ENCODE assay signal across 12 mouse cellular contexts in genomic region chr3:130947277-130947606, GRCm38 (mm10).
DNase-seq lines count a peak whose midpoint lies in the region; ATAC-seq lines count a peak whose summit lies in the region.
"Had no signal": no experiment of that assay in that cellular context is flagged by ENCODE, and none has a peak within 500 bp of the region (broad histone marks: within the 10 kb centered on the region; RNA-seq: fewer than 3 reads in every experiment).

No protein-coding gene starts in this region.

- no peak overlapping the region for H3K27ac ChIP-seq in heart, embryonic 11.5 days (ENCODE audit: low read depth, low read length)
- H3K27ac ChIP-seq: limb, embryonic 13.5 days had no signal

- no peaks in the 10 kb centered on the region for H3K36me3 ChIP-seq in heart, embryonic 11.5 days (ENCODE audit: control insufficient read depth, insufficient read depth, low read length)
- H3K36me3 ChIP-seq: limb, embryonic 13.5 days had no signal

- no peaks in the 10 kb centered on the region for H3K4me1 ChIP-seq in heart, embryonic 11.5 days (ENCODE audit: control insufficient read depth, insufficient read depth, low read length)

- H3K4me3 ChIP-seq in heart, embryonic 11.5 days (ENCODE audit: low read depth, low read length) = no peak overlapping the region
- H3K4me3 ChIP-seq: limb, embryonic 13.5 days had no signal

- H3K9ac ChIP-seq in heart, embryonic 11.5 days (ENCODE audit: low read depth, low read length) = no peak overlapping the region
- H3K9ac ChIP-seq: limb, embryonic 13.5 days had no signal

- 89% methylated on average over 4 of the region's 4 CpGs for WGBS in heart, embryonic 11.5 days (ENCODE audit: insufficient replicate concordance)

- H3K4me2 ChIP-seq in heart, embryonic 11.5 days = no peak overlapping the region

- no peaks in the 10 kb centered on the region for H3K27me3 ChIP-seq in heart, embryonic 11.5 days (ENCODE audit: control insufficient read depth, insufficient read depth, low read length)
- H3K27me3 ChIP-seq: limb, embryonic 13.5 days had no signal

- H3K9me3 ChIP-seq in heart, embryonic 11.5 days (replicated peaks; ENCODE audit: control insufficient read depth, low read length) = no peaks in the 10 kb centered on the region
- H3K9me3 ChIP-seq: limb, embryonic 13.5 days had no signal

- peak; percentile 85 for DNase-seq in heart, adult 11 months
- peak; percentile 84 for DNase-seq in CD4-positive helper T cell, adult 2 months (ENCODE audit: low read depth, low spot score)
- DNase-seq in natural killer cell, adult 2 months (ENCODE audit: low spot score in 2 of 2) = peak; percentile 50 to 58
- no peak for DNase-seq in embryo, embryonic 10 days (ENCODE audit: low spot score)
- no peak for DNase-seq in cerebellum, adult 11 months
- no peak for DNase-seq in right cerebral cortex, postnatal 36 days (ENCODE audit: low spot score in 2 of 2)
- DNase-seq: kidney, postnatal 4 days; right cerebral cortex, postnatal 14 days had no signal

- ATAC-seq in heart, embryonic 11.5 days (replicated peaks; ENCODE audit: insufficient number of reproducible peaks, low FRiP score, low TSS enrichment) = no peak
- peak; percentile 24 to 36; a peak in 1 of 4 replicates for ATAC-seq in hematopoietic stem cell, adult 5-6 weeks (replicated peaks in 1 of 2; ENCODE audit: insufficient read depth in 1 of 2, low FRiP score in 2 of 2, low TSS enrichment in 1 of 2, low read depth in 1 of 2, poor library complexity in 2 of 2, severe bottlenecking in 2 of 2)
- ATAC-seq: lung, postnatal 0 days had no signal

Comparison
In these comparisons a context has a peak if more than half of its experiments do, and no peak if none do; other contexts are left out.
1. DNase-seq: peak in heart, adult 11 months (single experiment), CD4-positive helper T cell, adult 2 months (single experiment) and natural killer cell, adult 2 months (2 of 2); none in embryo, embryonic 10 days (single experiment), cerebellum, adult 11 months (single experiment) and right cerebral cortex, postnatal 36 days (0 of 2).